Mouse (Mus musculus) heart, postnatal 0 days (tissue): ENCODE results near the gene Olfr809. TPM values are rescaled to one million over a fixed set of nuclear protein-coding genes. Genes with fewer than 3 reads are reported as not detected.

ENCODE experiments used
- ATAC-seq: fragments of 200-750 bp; cut with Nextera tagmentation; 2 replicates; pipeline ENCODE4 v1.8.0; 2017; ENCODE audit warnings: low read depth, moderate number of reproducible peaks, moderate library complexity; ENCODE audit not compliant: insufficient read depth
- DNase-seq: peaks from one replicate; pipeline ENCODE4 v3.0.0-alpha.2; 2016; ENCODE audit warnings: low spot score
- H3K27ac ChIP-seq: fragments of 300-500 bp; sonication (generic); 2 replicates; pipeline ENCODE4 v1.5.1; 2014; ENCODE audit warnings: low read depth, mild to moderate bottlenecking
- H3K27me3 ChIP-seq: fragments of 300-500 bp; sonication (generic); 2 replicates; pipeline ENCODE4 v1.6.1; 2014; ENCODE audit warnings: low read length, mixed read lengths; ENCODE audit not compliant: control insufficient read depth, insufficient read depth
- H3K36me3 ChIP-seq: fragments of 300-500 bp; sonication (generic); replicated peaks from 2 replicates; pipeline ENCODE4 v1.6.1; 2014; ENCODE audit warnings: low read length, mixed read lengths; ENCODE audit not compliant: control insufficient read depth, insufficient read depth
- H3K4me1 ChIP-seq: fragments of 300-500 bp; sonication (generic); 2 replicates; pipeline ENCODE4 v1.6.1; 2014; ENCODE audit warnings: antibody characterized with exemption; ENCODE audit not compliant: control insufficient read depth, insufficient read depth
- H3K4me2 ChIP-seq: fragments of 300-500 bp; sonication (generic); 2 replicates; pipeline ENCODE4 v1.6.1; 2014; ENCODE audit warnings: low read depth, mild to moderate bottlenecking, low read length, moderate library complexity
- H3K4me3 ChIP-seq: fragments of 300-500 bp; sonication (generic); 2 replicates; pipeline ENCODE4 v1.5.1; 2014; ENCODE audit warnings: low read depth, low read length
- H3K9ac ChIP-seq: fragments of 300-500 bp; sonication (generic); replicated peaks from 2 replicates; pipeline ENCODE4 v1.6.1; 2014; ENCODE audit warnings: low read depth, low read length, mixed read lengths
- H3K9me3 ChIP-seq: fragments of 300-500 bp; sonication (generic); replicated peaks from 2 replicates; pipeline ENCODE4 v1.6.1; 2016; ENCODE audit warnings: low read length; ENCODE audit not compliant: control insufficient read depth
- CTCF ChIP-seq: IDR thresholded peaks from 2 replicates; pipeline ENCODE4 v1.5.1; 2016; ENCODE audit warnings: antibody characterized with exemption, control low read depth, low read depth
- EP300 ChIP-seq: IDR thresholded peaks from 2 replicates; pipeline ENCODE4 v1.6.1; 2016; ENCODE audit warnings: antibody characterized with exemption, low read depth
- WGBS: fragments of 180-500 bp; shearing (Covaris S2); extraction: QIAGEN DNeasy Blood & Tissue Kit; methylation state at CpG from one replicate; pipeline ENCODE4 v1.1.7; 2014; 5-methylcytosine and 5-hydroxymethylcytosine counted together
- polyA plus RNA-seq: library from polyadenylated mRNA; unstranded; fragments of >200 nt; fragmentation: Nextera tagmentation; extraction: Ambion mirVana; gene quantifications from 2 replicates; pipeline ENCODE4 v1.2.1, GENCODE M21; 2015
- total RNA-seq: library from RNA; depleted of rRNA; stranded (reverse); fragments of >200 nt; gene quantifications from 2 replicates; pipeline ENCODE4 v1.2.3, GENCODE M21; 2014; ENCODE audit warnings: low replicate concordance; rRNA removed

Gene Olfr809
- total RNA-seq (not detected in 2 replicates), polyA plus RNA-seq (not detected in 2 replicates)

- Histone ChIP-seq H3K36me3 (no peaks in the 10 kb centered on the region), H3K27me3 (no peaks in the 10 kb centered on the region), H3K4me1 (no peaks in the 10 kb centered on the region), H3K4me3 (no peak within 1 kb of the TSS), H3K27ac (no peak within 1 kb of the TSS), H3K4me2 (no peak within 1 kb of the TSS), H3K9ac (no peak within 1 kb of the TSS), H3K9me3 (no peaks in the 10 kb centered on the region)
- ATAC-seq, result no peak
- DNase-seq, result no peak
- no peak for TF ChIP-seq EP300
- TF ChIP-seq CTCF, result no peak
These were observed at the start of gene Olfr809 for GRCm38 (mm10) chr10:129774338-129774737. TSS of gene Olfr809 (plus strand) at chr10:129774638.

GRCm38 (mm10) chr10:129729275-129729674 is 45.2 kb upstream of the Olfr809 start, which contains the start of gene Olfr805:
TSS of gene Olfr805 (minus strand) at chr10:129729375.
- WGBS, result 89% methylated on average over 2 of the region's 2 CpGs
- no peak for ATAC-seq
- Histone ChIP-seq H3K4me1 (no peaks in the 10 kb centered on the region), H3K9me3 (no peaks in the 10 kb centered on the region), H3K9ac (no peak within 1 kb of the TSS), H3K4me3 (no peak within 1 kb of the TSS), H3K27me3 (no peaks in the 10 kb centered on the region), H3K27ac (no peak within 1 kb of the TSS), H3K36me3 (no peaks in the 10 kb centered on the region), H3K4me2 (no peak within 1 kb of the TSS)
- TF ChIP-seq CTCF (no peak), EP300 (no peak)
- no peak for DNase-seq

GRCm38 (mm10) chr10:129741821-129742220 is 32.6 kb upstream of the Olfr809 start, which contains the start of gene Olfr806:
TSS of gene Olfr806 (minus strand) at chr10:129741921.
- Histone ChIP-seq H3K9ac (no peak within 1 kb of the TSS), H3K4me3 (no peak within 1 kb of the TSS), H3K9me3 (no peaks in the 10 kb centered on the region), H3K36me3 (no peaks in the 10 kb centered on the region), H3K4me1 (no peaks in the 10 kb centered on the region), H3K27ac (no peak within 1 kb of the TSS), H3K27me3 (no peaks in the 10 kb centered on the region), H3K4me2 (no peak within 1 kb of the TSS)
- ATAC-seq, result no peak
- DNase-seq, result no peak
- TF ChIP-seq CTCF (no peak), EP300 (no peak)

GRCm38 (mm10) chr10:129757693-129758092 is 16.7 kb upstream of the Olfr809 start, which contains the start of gene Olfr807:
TSS of gene Olfr807 (minus strand) at chr10:129757793.
- ATAC-seq (no peak), DNase-seq (no peak)
- TF ChIP-seq CTCF, result no peak
- H3K36me3 ChIP-seq, result no peaks in the 10 kb centered on the region
- H3K9me3 ChIP-seq, result no peaks in the 10 kb centered on the region
- H3K4me1 ChIP-seq, result no peaks in the 10 kb centered on the region
- H3K27ac ChIP-seq, result no peak within 1 kb of the TSS
- no peak within 1 kb of the TSS for H3K4me3 ChIP-seq
- H3K27me3 ChIP-seq, result no peaks in the 10 kb centered on the region
- 70% methylated on average over 1 of the region's 1 CpGs for WGBS
- H3K9ac ChIP-seq, result no peak within 1 kb of the TSS
- no peak within 1 kb of the TSS for H3K4me2 ChIP-seq

GRCm38 (mm10) chr10:129765182-129765581 is 9.3 kb upstream of the Olfr809 start, which contains the start of gene Olfr808:
TSS of gene Olfr808 (plus strand) at chr10:129765482.
- Histone ChIP-seq H3K27ac (no peak within 1 kb of the TSS), H3K4me1 (no peaks in the 10 kb centered on the region), H3K4me3 (no peak within 1 kb of the TSS), H3K27me3 (no peaks in the 10 kb centered on the region), H3K36me3 (no peaks in the 10 kb centered on the region), H3K9ac (no peak within 1 kb of the TSS), H3K9me3 (no peaks in the 10 kb centered on the region), H3K4me2 (no peak within 1 kb of the TSS)
- ATAC-seq (no peak), DNase-seq (no peak)
- TF ChIP-seq EP300 (no peak), CTCF (no peak)
- WGBS, result 76% methylated on average over 1 of the region's 1 CpGs

- Histone ChIP-seq H3K9ac (no peak overlapping the region), H3K4me1 (no peaks in the 10 kb centered on the region), H3K4me2 (no peak overlapping the region), H3K4me3 (no peak overlapping the region), H3K36me3 (no peaks in the 10 kb centered on the region), H3K9me3 (no peaks in the 10 kb centered on the region), H3K27me3 (no peaks in the 10 kb centered on the region), H3K27ac (no peak overlapping the region)
- DNase-seq, result no peak
- no peak for TF ChIP-seq CTCF
- no peak for TF ChIP-seq EP300
- ATAC-seq, result no peak
These were observed 3.7 kb downstream of the Olfr809 start for GRCm38 (mm10) chr10:129778123-129778522.
